Mouse (Mus musculus) MEL (cell line): ENCODE data around the gene Tas1r2. TPM values are rescaled to one million over a fixed set of nuclear protein-coding genes. Genes with fewer than 3 reads are reported as not detected.

Source experiments
- DNase-seq: peaks from one replicate; pipeline ENCODE4 v3.0.0; 2011; ENCODE audit warnings: low read depth, low spot score
- H3K27ac ChIP-seq: 2 replicates; pipeline ENCODE4 v1.5.1; 2012; ENCODE audit warnings: low read depth, mild to moderate bottlenecking, control low read depth, low read length, moderate library complexity; ENCODE audit not compliant: control insufficient read depth
- H3K27me3 ChIP-seq, 2 experiments: fragments of 150-350 bp in 1 of 2; sonication (generic) in 1 of 2; 2 replicates each; pipeline ENCODE4 v1.6.1; 2012; ENCODE audit warnings: low read length in 2 of 2, mild to moderate bottlenecking in 2 of 2, improper control_type of control experiment in 1 of 2, moderate library complexity in 1 of 2; ENCODE audit not compliant: insufficient read depth in 2 of 2, control insufficient read depth in 1 of 2
- H3K36me3 ChIP-seq, 2 experiments: 2 replicates each; pipeline ENCODE4 v1.6.1; 2012 to 2014; ENCODE audit warnings: low read length in 2 of 2, improper control_type of control experiment in 1 of 2, inconsistent platforms in 1 of 2, mild to moderate bottlenecking in 1 of 2; ENCODE audit not compliant: insufficient read depth in 2 of 2, control insufficient read depth in 1 of 2
- H3K4me1 ChIP-seq, 2 experiments: fragments of 150-350 bp in 1 of 2; sonication (generic) in 1 of 2; 2 replicates each; pipeline ENCODE4 v1.6.1; 2012; ENCODE audit warnings: low read length in 2 of 2, improper control_type of control experiment in 1 of 2, mild to moderate bottlenecking in 1 of 2; ENCODE audit not compliant: insufficient read depth in 2 of 2, control insufficient read depth in 1 of 2
- H3K4me3 ChIP-seq, 2 experiments: fragments of 150-350 bp in 1 of 2; sonication (generic) in 1 of 2; 2 replicates each; pipeline ENCODE4 v1.5.1; 2012; ENCODE audit warnings: low read depth in 2 of 2, low read length in 2 of 2, mild to moderate bottlenecking in 2 of 2, moderate library complexity in 2 of 2, control low read depth in 1 of 2, improper control_type of control experiment in 1 of 2; ENCODE audit not compliant: control insufficient read depth in 1 of 2, insufficient read depth in 1 of 2
- H3K79me2 ChIP-seq: 2 replicates; pipeline ENCODE4 v1.6.1; 2012; ENCODE audit warnings: mild to moderate bottlenecking, low read length, moderate library complexity; ENCODE audit not compliant: control insufficient read depth, poor library complexity, insufficient read depth
- H3K9ac ChIP-seq: 2 replicates; pipeline ENCODE4 v1.6.1; 2012; ENCODE audit warnings: low read depth, mild to moderate bottlenecking, control low read depth, low read length, moderate library complexity; ENCODE audit not compliant: control insufficient read depth, poor library complexity, severe bottlenecking
- H3K9me3 ChIP-seq: fragments of 150-350 bp; sonication (generic); replicated peaks from 2 replicates; pipeline ENCODE4 v1.6.1; 2012; ENCODE audit warnings: mild to moderate bottlenecking, low read length, improper control_type of control experiment, moderate library complexity; ENCODE audit not compliant: insufficient read depth
- BHLHE40 ChIP-seq: IDR thresholded peaks from 2 replicates; pipeline ENCODE4 v1.6.1; 2012; ENCODE audit warnings: low read depth, mild to moderate bottlenecking, inconsistent platforms, low read length, improper control_type of control experiment, borderline replicate concordance
- CHD1 ChIP-seq: IDR thresholded peaks from 2 replicates; pipeline ENCODE4 v1.6.1; 2012; ENCODE audit warnings: low read depth, mild to moderate bottlenecking, inconsistent platforms, low read length, improper control_type of control experiment
- CHD2 ChIP-seq: IDR thresholded peaks from 2 replicates; pipeline ENCODE4 v1.6.1; 2011; ENCODE audit warnings: low read length, improper control_type of control experiment
- CTCF ChIP-seq, 3 experiments: IDR thresholded peaks in 2 of 3; conservative IDR thresholded peaks in 1 of 3; 2 replicates each; pipeline ENCODE4 v1.5.1; 2011 to 2012; ENCODE audit warnings: low read length in 3 of 3, low read depth in 2 of 3, mild to moderate bottlenecking in 2 of 3, improper control_type of control experiment in 1 of 3, inconsistent platforms in 1 of 3, mixed read lengths in 1 of 3, moderate library complexity in 1 of 3; ENCODE audit not compliant: control insufficient read depth in 1 of 3, insufficient read depth in 1 of 3, poor library complexity in 1 of 3, severe bottlenecking in 1 of 3
- E2F4 ChIP-seq: IDR thresholded peaks from 2 replicates; pipeline ENCODE4 v1.6.1; 2011; ENCODE audit warnings: low read depth, low read length, improper control_type of control experiment, borderline replicate concordance
- ELF1 ChIP-seq: IDR thresholded peaks from 2 replicates; pipeline ENCODE4 v1.6.1; 2014; ENCODE audit warnings: low read depth, mild to moderate bottlenecking, inconsistent platforms, low read length, improper control_type of control experiment, moderate library complexity
- ETS1 ChIP-seq: IDR thresholded peaks from 2 replicates; pipeline ENCODE4 v1.6.1; 2012; ENCODE audit warnings: low read depth, mild to moderate bottlenecking, inconsistent platforms, low read length, improper control_type of control experiment, moderate library complexity
- GABPA ChIP-seq: IDR thresholded peaks from 2 replicates; pipeline ENCODE4 v1.6.1; 2012; ENCODE audit warnings: low read depth, mild to moderate bottlenecking, inconsistent platforms, low read length, improper control_type of control experiment, moderate library complexity
- GATA1 ChIP-seq: IDR thresholded peaks from 2 replicates; pipeline ENCODE4 v1.6.1; 2011; ENCODE audit warnings: low read depth, low read length, improper control_type of control experiment
- HCFC1 ChIP-seq: IDR thresholded peaks from 2 replicates; pipeline ENCODE4 v1.6.1; 2012; ENCODE audit warnings: low read depth, mild to moderate bottlenecking, inconsistent platforms, low read length, improper control_type of control experiment, moderate library complexity
- JUND ChIP-seq: IDR thresholded peaks from 2 replicates; pipeline ENCODE4 v1.6.1; 2011; ENCODE audit warnings: low read depth, mild to moderate bottlenecking, improper control_type of control experiment, low read length
- KAT2A ChIP-seq: conservative IDR thresholded peaks from 2 replicates; pipeline ENCODE4 v1.6.1; 2012; ENCODE audit warnings: low read depth, low read length, improper control_type of control experiment, inconsistent platforms
- MAFK ChIP-seq: IDR thresholded peaks from 2 replicates; pipeline ENCODE4 v1.6.1; 2011; ENCODE audit warnings: low read depth, mild to moderate bottlenecking, low read length, improper control_type of control experiment, borderline replicate concordance
- MAX ChIP-seq: IDR thresholded peaks from 2 replicates; pipeline ENCODE4 v1.6.1; 2011; ENCODE audit warnings: low read length, improper control_type of control experiment
- MEF2A ChIP-seq: IDR thresholded peaks from 2 replicates; pipeline ENCODE4 v1.6.1; 2014; ENCODE audit warnings: low read depth, mild to moderate bottlenecking, inconsistent platforms, low read length, improper control_type of control experiment; ENCODE audit not compliant: poor library complexity, insufficient replicate concordance, severe bottlenecking; ENCODE audit errors: extremely low read depth
- MXI1 ChIP-seq: IDR thresholded peaks from 2 replicates; pipeline ENCODE4 v1.6.1; 2011; ENCODE audit warnings: mild to moderate bottlenecking, low read depth, low read length, improper control_type of control experiment
- MYB ChIP-seq: IDR thresholded peaks from 2 replicates; pipeline ENCODE4 v1.6.1; 2011; ENCODE audit warnings: mild to moderate bottlenecking, low read depth, low read length, improper control_type of control experiment
- MYC ChIP-seq: IDR thresholded peaks from 2 replicates; pipeline ENCODE4 v1.6.1; 2011; ENCODE audit warnings: low read depth, mild to moderate bottlenecking, low read length, improper control_type of control experiment, moderate library complexity
- NELFE ChIP-seq: IDR thresholded peaks from 2 replicates; pipeline ENCODE4 v1.6.1; 2011; ENCODE audit warnings: low read depth, low read length, improper control_type of control experiment
- POLR2A ChIP-seq, 2 experiments: IDR thresholded peaks; 2 replicates each; pipeline ENCODE4 v1.6.1; 2011 to 2012; ENCODE audit warnings: low read length in 2 of 2, mild to moderate bottlenecking in 2 of 2, control low read depth in 1 of 2, improper control_type of control experiment in 1 of 2, low read depth in 1 of 2, moderate library complexity in 1 of 2; ENCODE audit not compliant: control insufficient read depth in 1 of 2, insufficient read depth in 1 of 2, poor library complexity in 1 of 2
- POLR2AphosphoS2 ChIP-seq: IDR thresholded peaks from 2 replicates; pipeline ENCODE4 v1.6.1; 2011; ENCODE audit warnings: low read length, improper control_type of control experiment
- POLR2AphosphoS5 ChIP-seq: IDR thresholded peaks from 2 replicates; pipeline ENCODE4 v1.6.1; 2012; ENCODE audit warnings: low read depth, borderline replicate concordance, mild to moderate bottlenecking, inconsistent platforms, low read length, moderate library complexity, mixed read lengths
- RAD21 ChIP-seq: IDR thresholded peaks from 2 replicates; pipeline ENCODE4 v1.6.1; 2011; ENCODE audit warnings: mild to moderate bottlenecking, low read depth, low read length, improper control_type of control experiment
- RCOR1 ChIP-seq: IDR thresholded peaks from 2 replicates; pipeline ENCODE4 v1.6.1; 2012; ENCODE audit warnings: low read depth, mild to moderate bottlenecking, inconsistent platforms, low read length, improper control_type of control experiment
- SIN3A ChIP-seq: IDR thresholded peaks from 2 replicates; pipeline ENCODE4 v1.6.1; 2012; ENCODE audit warnings: low read length, improper control_type of control experiment, inconsistent platforms
- SMC3 ChIP-seq: IDR thresholded peaks from 2 replicates; pipeline ENCODE4 v1.6.1; 2011; ENCODE audit warnings: low read depth, low read length, improper control_type of control experiment
- TBP ChIP-seq: IDR thresholded peaks from 2 replicates; pipeline ENCODE4 v1.8.0; 2011; ENCODE audit warnings: low read depth, low read length, improper control_type of control experiment
- TCF12 ChIP-seq: IDR thresholded peaks from 2 replicates; pipeline ENCODE4 v1.6.1; 2014; ENCODE audit warnings: low read depth, mild to moderate bottlenecking, inconsistent platforms, low read length, improper control_type of control experiment, moderate library complexity
- UBTF ChIP-seq: IDR thresholded peaks from 2 replicates; pipeline ENCODE4 v1.6.1; 2012; ENCODE audit warnings: low read depth, mild to moderate bottlenecking, inconsistent platforms, low read length, improper control_type of control experiment, moderate library complexity, borderline replicate concordance; ENCODE audit not compliant: insufficient read depth
- USF1 ChIP-seq: IDR thresholded peaks from 2 replicates; pipeline ENCODE4 v1.6.1; 2014; ENCODE audit warnings: low read depth, mild to moderate bottlenecking, inconsistent platforms, low read length, improper control_type of control experiment, moderate library complexity
- USF2 ChIP-seq, 2 experiments: IDR thresholded peaks; 2 replicates each; pipeline ENCODE4 v1.6.1; 2011 to 2012; ENCODE audit warnings: improper control_type of control experiment in 2 of 2, low read length in 2 of 2, borderline replicate concordance in 1 of 2, inconsistent platforms in 1 of 2, low read depth in 1 of 2, mild to moderate bottlenecking in 1 of 2; ENCODE audit not compliant: insufficient read depth in 1 of 2
- ZC3H11A ChIP-seq: IDR thresholded peaks from 2 replicates; pipeline ENCODE4 v1.6.1; 2012; ENCODE audit warnings: low read depth, mild to moderate bottlenecking, inconsistent platforms, low read length, improper control_type of control experiment
- ZKSCAN1 ChIP-seq: IDR thresholded peaks from 2 replicates; pipeline ENCODE4 v1.6.1; 2012; ENCODE audit warnings: low read depth, mild to moderate bottlenecking, inconsistent platforms, low read length, improper control_type of control experiment, moderate library complexity
- ZMIZ1 ChIP-seq: IDR thresholded peaks from 2 replicates; pipeline ENCODE4 v1.6.1; 2012; ENCODE audit warnings: low read depth, mild to moderate bottlenecking, inconsistent platforms, low read length, improper control_type of control experiment, moderate library complexity
- ZNF384 ChIP-seq: IDR thresholded peaks from 2 replicates; pipeline ENCODE4 v1.6.1; 2012; ENCODE audit warnings: low read depth, mild to moderate bottlenecking, inconsistent platforms, low read length, improper control_type of control experiment
- polyA plus RNA-seq, 2 experiments: library from polyadenylated mRNA; stranded (reverse) in 1 of 2; unstranded in 1 of 2; fragments of >175 nt in 1 of 2; fragments of >200 nt in 1 of 2; gene quantifications; 2 replicates each; pipeline versions ENCODE4 v1.2.1 to v1.2.4; 2012; ENCODE audit warnings: low replicate concordance in 2 of 2, low read depth in 1 of 2; ENCODE audit not compliant: insufficient read length in 2 of 2, insufficient read depth in 1 of 2, missing spikeins in 1 of 2
- total RNA-seq: library from RNA; depleted of rRNA; stranded (reverse); fragments of 300-350 nt; gene quantifications from 2 replicates; pipeline ENCODE4 v1.2.3, GENCODE M21; 2012

The Tas1r2 gene
- total and polyA plus RNA-seq, 3 experiments, result not detected

DNA sequence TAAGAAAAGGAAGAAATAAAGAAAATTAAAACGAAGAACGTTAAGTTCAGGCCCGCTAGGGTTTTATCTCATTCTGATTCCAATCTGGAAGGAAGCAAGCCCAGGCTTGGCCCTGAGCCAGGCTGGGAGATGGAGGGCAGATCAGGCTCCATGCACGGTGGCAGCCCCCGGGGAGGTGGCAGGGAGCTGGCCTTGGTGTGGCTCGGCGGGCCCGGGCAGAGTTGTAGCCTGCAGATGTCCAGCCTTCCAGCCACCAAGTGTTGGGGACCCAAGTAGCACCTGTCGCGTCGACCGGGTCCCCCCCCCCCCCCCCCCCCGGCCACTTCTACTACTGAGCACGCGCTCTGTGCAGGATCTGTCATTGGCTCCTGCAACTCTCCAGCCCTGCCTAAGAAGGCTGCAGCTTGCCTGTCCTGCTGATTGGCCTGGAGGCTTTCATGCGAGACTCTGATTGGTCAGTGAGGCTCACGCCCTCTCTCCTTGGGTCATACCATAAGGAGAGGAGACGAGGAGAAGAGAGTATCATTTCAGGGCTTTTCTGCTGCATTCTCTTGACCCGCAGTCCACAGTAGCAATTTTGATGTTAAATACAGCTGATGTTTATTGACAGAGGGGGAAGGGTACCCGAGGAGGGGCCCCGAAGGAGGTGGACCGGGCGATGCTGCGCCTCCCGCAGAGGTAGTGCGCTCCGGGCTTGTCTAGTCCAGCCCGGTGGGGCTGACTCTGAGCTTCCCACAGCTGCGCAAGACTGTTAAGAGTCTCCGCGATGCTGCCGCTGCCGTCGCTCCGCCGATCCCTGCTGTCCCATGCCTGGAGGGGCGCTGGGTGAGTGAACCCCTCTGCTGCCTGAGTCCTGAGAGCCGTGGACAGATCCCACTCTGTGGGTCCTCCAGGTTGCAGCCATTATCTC is 30.7 kb upstream of the Tas1r2 start, which contains the start of gene Aldh4a1:
Aldh4a1 (plus strand) TSS at position 494 of the 910 bp plus-strand sequence.
- Histone ChIP-seq H3K36me3 (peaks cover 0 to 5% of the 10 kb centered on the region in 2 experiments; a peak in 2 of 4 replicates), H3K4me1 (peaks cover 2 to 8% of the 10 kb centered on the region in 2 experiments; a peak in 3 of 4 replicates), H3K27me3 (no peaks in the 10 kb centered on the region), H3K27ac (peak within 1 kb of the TSS; percentile 90), H3K9ac (peak within 1 kb of the TSS; percentile 79), H3K79me2 (no peaks in the 10 kb centered on the region; the same call in 1 of the 2 replicates), H3K4me3 (peak within 1 kb of the TSS; percentile 82 to 93), H3K9me3 (no peaks in the 10 kb centered on the region)
- peak; percentile 98 for DNase-seq
- TF ChIP-seq MAFK (no peak), CTCF (IDR thresholded peaks at IDR 0.05 in 2 of 3, conservative IDR thresholded peaks at IDR 0.05 in 1 of 3; ENCODE audit: control insufficient read depth in 1 of 3, insufficient read depth in 1 of 3, low read depth in 2 of 3, low read length in 3 of 3, poor library complexity in 1 of 3, severe bottlenecking in 1 of 3) (no peak), MYC (0 out of 2 replicates have a peak, but pooled peaks have one; percentile 22), GABPA (no peak), ELF1 (no peak), POLR2AphosphoS5 (no peak), ZKSCAN1 (no peak), SMC3 (no peak), BHLHE40 (peak; percentile 59; the same call in 1 of the 2 replicates), RCOR1 (peak; percentile 59; the same call in 1 of the 2 replicates), JUND (no peak), USF1 (peak; percentile 52; the same call in 1 of the 2 replicates), NELFE (peak; percentile 71), UBTF (no peak), CHD1 (peak; percentile 100), ZNF384 (no peak), SIN3A (peak; percentile 82), RAD21 (no peak), POLR2A (IDR thresholded peaks at IDR 0.05; ENCODE audit: control insufficient read depth in 1 of 2, insufficient read depth in 1 of 2, low read depth in 1 of 2, low read length in 2 of 2, poor library complexity in 1 of 2) (peak; percentile 66 to 78), MEF2A (0 out of 2 replicates have a peak, but pooled peaks have one; percentile 30), TCF12 (peak; percentile 65), MYB (no peak), CHD2 (no peak), USF2 (IDR thresholded peaks at IDR 0.05; ENCODE audit: borderline replicate concordance in 1 of 2, insufficient read depth in 1 of 2, low read depth in 1 of 2, low read length in 2 of 2) (no peak), ETS1 (peak; percentile 65), TBP (peak; percentile 84; the same call in 1 of the 2 replicates), ZMIZ1 (peak; percentile 89), POLR2AphosphoS2 (peak; percentile 64; the same call in 1 of the 2 replicates), GATA1 (peak; percentile 83), MXI1 (peak; percentile 47), ZC3H11A (no peak), E2F4 (no peak), HCFC1 (peak; percentile 77), KAT2A (no peak; the same call in 1 of the 2 replicates), MAX (peak; percentile 51; the same call in 1 of the 2 replicates)
